Mouse (Mus musculus): ENCODE results near the gene Tmem120b. TPM values are rescaled to one million over a fixed set of nuclear protein-coding genes. Genes with fewer than 3 reads are reported as not detected.

Tmem120b gene
- total RNA-seq, 4 experiments from 2014 or later: 15.4 to 22.0 (median 18.7) TPM

DNA sequence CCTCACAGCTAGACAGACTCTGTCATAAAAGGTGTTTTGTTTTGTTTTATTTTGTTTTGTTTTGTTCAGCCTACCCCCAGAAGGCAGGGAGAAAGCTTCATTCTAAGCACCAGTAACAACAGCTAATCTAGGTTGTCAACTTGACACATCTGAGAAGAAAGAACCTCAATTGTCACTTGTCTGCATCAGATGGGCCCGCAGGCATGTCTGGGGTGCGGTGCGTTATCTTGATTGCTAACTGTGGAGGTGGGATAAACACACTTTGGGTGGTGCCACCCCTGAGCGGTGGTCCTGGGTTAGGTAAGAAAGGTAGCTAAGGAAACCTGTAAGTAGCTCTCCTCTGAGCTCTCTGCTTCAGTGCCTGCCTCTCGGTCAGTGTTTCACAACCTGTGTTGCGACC is 58.8 kb downstream of the Tmem120b start:
- DNase-seq (ENCODE audit: low spot score in 2 of 2): no peak

DNA sequence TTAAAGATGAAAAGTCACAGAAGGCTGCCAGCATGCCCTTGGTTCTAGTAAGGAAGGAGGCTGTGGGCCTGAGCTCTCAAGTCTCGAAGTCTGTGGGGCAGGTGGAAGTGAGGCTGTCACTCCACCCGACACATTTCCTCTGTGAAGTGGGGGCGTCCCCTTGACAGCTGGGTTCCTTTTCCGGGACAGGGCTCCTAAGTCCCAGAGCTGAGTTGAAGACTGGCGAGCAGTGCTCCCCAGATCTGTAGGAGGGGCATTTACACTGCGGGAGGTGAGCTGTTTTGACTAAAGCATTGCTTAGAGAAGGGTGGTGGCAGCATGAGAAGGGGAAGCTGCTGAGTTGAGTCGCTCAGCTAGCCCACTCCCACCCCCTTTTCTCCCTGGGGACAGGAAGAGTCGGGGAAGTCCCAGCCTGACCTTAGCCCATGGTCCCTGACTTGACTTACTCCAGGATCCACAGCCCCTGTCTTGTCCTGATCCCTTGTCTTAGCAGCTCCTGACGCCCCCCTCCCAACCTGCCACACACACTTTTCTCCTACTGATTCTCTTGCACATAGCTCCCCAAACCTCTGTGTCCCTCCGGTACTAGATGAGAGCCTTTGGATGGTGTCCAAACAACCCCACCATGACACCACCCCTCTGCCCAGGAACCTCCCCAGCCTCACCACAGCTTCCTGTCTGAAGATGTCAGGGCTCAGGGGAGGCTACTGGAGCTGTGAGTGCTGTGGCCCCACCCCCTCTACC is 60.4 kb downstream of the Tmem120b start:
- no peak for DNase-seq (ENCODE audit: low spot score in 2 of 2)

DNA sequence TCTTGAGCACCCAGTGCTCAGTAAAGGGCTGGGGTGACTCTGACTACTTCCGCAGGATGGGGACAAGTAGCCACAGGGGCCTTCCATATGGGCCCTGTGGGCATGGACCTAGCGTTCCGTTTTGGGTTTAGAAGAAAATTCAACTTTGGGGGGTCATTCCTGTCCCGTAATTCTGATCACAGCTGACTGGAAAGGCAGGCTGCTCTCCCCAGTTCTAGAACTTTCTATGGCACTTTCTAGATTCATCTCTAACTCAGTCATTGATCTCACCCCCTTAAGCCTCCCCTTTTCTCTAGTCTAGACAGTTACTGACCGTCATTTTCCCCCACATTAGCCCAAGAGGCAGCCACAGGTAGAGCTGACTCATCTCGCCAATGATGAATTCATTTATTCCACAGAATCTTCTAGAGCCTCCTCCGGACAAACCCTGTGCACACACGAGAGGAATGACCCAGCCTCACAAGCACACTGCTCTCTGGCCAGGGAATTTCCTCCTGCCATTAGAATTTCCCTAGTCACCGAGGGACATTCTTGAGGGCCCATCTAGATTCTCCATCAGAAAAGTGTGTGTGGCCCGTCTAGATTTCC is 61.0 kb downstream of the Tmem120b start:
- no peak for DNase-seq (ENCODE audit: low spot score in 2 of 2)

DNA sequence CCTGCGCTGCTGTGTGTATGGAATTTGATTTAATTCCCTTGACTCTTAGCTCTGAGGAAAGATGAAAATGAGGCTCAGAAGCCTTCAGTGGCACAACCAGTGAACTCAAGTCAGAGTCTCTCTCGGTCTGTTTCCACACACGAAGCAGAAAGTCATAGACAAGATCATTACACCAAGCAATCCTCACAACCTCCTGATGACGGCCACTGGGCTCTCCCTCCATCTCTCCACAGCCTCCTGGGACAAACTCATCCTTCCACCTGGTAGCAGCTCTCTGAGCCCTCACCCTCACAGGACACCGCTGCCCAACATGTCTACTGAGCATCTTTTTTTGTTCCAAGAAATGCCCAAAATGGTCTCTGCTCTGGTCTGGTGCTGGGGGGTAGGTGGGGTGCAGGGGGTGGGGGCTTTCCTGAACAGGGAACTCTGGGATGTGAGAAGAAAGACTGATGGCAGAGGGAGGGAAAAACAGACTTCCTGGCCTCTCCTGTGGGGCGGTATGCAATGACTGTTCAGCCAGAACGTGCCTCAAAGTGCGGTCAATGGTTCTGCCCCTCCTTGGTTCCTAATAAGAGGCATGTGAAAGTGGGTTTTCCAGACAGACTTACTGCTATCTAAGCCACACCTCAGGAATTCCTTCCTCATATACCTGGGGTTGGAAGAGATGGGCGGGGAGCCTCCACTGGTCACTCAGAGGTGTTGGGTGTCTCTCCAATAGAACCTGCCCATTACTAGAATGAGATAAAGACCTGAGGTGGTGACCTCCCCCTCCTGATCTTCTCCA is 62.0 kb downstream of the Tmem120b start:
- no peak for DNase-seq (ENCODE audit: low spot score in 2 of 2)

DNA sequence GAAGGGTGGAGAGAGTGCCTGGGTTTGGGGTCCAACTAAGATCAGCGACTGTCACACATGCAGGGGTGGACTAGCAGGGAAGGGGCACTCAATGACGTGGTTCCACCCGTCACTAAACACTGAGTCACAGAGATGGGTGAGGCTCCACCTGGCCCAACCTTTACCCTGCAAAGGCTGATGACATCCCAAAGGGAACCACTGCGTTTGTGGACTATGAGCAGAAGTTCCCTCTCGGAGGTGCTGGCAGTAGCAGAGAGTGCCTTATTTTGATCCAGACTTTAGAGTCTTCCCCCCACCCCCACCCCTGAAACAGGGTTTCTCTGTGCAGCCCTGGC is 62.6 kb downstream of the Tmem120b start:
- no peak for DNase-seq (ENCODE audit: low spot score in 2 of 2)

DNA sequence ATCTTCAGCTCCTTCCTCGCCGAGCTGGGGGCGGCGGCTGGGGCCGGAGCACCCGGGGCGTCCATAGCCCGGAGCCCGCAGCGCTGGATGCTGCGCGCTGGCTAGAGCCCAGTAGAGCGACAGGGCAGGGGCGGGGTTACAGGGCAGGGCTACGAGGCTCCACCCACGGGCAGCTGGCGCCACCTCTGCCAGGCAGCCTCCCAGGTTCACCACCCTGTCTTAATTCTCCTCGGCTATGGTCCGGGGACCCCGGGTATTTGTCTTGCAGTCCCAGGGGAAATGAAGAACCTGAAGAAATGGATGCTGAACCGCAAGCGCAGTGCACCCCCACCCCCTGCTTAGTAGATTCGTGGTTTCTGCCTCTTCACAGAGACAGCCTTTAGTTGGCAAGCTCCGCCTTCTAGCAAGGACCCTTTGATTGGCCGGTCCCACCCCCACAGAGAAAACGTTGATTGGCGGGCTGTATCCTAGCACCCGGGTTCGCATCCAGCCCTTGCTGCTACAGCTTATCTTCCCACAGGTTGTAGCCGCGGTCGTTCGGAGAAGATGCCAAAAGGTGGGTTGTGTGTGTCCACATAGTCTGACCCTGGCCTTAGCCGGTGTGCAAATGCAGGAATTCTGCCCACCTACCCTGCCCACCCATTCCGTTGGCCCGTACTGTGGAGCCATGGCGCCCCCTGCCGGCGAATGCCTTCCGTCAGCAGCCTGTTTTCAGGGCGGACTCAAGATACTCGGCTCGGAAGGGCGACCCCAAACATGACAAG is 64.3 kb downstream of the Tmem120b start, which contains the start of gene Rhof:
Rhof (minus strand) TSS at position 385 of the 764 bp plus-strand sequence.
- peak; percentile 88 to 90 for DNase-seq (ENCODE audit: low spot score in 2 of 2)

DNA sequence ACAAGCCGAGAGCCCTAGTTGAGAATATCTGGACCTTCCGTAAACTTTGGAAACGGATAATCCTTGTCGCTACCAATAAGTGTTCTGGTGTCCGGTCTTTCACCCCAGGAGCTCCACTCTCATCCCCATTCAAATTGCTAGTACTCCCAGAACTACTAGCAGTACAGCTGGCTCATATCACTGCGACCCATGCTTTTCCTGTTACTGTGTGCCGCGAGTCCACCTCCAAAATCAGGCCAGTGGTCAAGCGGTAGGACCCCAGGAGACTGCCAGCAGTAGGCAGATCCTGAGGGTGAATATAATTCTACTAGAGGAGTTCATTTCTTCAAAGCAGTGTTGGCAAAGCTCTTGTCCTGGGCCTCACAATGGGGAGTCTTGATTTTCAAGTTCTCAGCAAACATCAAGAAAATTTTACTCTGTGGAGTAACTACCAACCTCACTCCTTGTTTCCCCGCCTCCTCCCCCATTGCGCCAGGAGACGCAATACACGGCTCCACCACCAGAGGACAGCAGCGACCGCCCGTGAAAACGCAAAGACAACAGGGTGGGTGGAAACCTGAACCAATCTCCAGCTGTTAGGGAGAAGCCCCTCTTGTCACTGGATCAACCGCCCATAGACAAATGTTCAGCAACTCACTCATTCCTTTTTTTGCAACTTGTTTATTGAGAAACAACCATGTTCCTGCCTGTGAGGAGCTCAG is 65.0 kb downstream of the Tmem120b start:
- DNase-seq (ENCODE audit: low spot score in 2 of 2): peak; percentile 83 to 87

DNA sequence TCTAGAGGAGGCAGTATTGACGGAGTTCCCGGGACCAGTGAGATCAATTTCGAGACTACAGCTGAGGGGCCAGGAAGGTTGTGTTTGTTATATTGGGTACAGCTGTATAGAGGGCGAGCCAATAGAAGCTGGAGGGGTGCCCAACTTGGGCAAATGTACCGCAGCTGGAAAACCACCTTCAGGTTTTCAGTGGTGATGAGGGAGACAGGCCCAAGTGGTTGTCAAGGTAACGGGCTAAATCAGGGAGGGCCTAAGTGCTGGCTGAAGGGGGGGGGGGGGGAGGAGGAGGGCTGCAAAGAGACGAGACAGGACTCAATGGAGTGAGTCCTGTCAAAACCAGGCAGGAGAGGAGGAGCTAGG is 65.5 kb downstream of the Tmem120b start:
- DNase-seq (ENCODE audit: low spot score in 2 of 2): peak in 1 of 2 experiments; percentile 51

DNA sequence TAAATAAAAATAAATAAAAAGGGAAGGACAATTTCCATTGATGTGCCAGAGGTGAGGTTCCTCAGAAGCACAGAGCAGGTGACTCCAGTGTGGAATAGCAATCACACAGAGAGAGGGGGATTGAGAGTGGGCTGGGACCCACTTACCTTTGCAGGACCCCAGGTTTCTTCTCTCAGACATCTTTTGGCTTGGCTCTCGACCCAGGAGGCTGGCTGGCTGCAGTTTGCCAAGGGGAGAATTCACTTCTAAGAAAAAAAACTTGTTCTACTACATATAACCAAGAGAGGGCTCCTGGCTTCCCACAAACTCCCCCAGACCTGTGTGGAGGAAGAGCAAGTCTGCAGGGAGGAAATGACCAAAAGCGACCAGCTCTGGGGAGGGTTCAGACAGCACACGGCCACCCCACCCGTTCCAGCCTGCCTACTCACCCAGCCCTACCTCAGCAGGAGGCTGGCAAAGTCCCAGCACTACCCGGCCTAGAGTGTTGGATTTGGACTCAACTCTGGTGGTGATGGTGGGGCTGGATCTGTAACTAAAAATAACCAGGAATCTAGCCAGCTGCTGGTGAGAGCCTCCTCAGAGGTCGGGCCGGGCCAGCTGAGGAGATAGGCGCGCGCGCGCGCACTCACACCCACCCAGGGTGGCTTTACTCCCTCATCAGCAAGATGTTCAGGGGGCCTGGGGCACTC is 66.1 kb downstream of the Tmem120b start:
- DNase-seq (ENCODE audit: low spot score in 2 of 2): no peak

DNA sequence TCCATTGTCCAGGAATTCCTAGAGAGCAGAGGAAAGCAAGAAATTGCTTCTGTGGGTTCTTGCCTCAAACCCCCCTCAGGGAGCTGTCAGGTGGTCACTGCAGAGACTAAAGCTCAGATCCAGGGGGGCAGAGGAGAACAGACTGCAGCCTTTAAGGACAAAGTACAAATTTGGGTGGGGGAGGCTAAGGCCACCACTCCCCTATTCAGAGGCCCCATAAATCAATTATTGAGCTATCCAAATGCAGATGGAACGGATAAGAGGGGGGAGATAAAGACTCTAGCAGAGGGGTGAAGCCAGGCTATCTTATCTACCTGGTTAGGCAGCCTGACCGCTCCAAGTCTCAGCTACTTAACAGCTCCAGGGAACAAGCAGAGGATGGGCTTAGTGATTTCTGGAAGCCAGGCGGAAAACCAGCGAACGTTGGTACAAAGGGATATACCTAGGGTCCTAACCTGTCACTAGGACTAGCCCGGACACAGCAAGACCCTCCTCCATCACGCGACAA is 66.7 kb downstream of the Tmem120b start:
- DNase-seq (ENCODE audit: low spot score in 2 of 2): no peak

DNA sequence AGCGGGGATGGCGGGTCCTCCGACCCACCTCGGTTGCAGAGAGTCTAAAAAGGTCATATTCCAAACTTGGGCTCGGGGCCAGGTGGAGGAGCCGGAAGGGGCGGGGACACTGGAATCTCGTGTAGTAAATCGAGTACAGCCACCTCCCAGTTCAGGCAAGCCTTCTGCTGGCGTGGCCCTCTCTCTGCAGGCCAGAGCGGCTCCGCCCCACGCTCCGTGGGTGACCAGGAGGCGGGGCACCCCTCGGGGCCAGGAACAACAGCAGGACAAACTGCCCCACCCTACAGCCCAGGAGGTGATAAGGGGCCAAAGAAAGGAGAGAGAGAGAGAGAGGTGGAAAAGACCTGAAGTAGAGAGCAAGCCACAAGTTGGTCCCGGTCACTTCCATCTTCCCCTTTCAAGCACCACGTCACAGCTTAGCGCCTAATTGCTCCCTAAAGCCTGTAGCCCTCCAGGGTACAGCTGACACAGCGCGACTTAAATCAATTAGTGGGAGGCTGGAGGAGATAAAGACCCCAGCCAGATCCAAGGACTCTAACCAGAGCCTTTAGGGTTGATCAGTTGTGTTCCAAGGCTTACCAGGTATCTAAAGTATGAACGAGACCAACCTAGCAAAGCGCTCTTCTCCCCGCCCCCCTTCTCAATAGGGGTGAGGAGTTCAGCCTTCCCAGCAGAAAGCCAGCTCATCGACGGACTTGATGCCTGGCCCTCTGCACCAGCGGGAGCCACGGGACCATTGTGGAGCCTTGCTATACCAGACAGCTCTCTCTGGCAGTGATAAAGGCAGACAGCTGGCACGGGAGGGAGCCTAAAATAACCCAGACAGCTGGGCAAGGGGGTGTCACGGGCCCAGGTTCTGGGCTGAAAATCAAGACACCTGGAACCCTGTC is 67.5 kb downstream of the Tmem120b start:
- peak in 1 of 2 experiments; percentile 74 for DNase-seq (ENCODE audit: low spot score in 2 of 2)

DNA sequence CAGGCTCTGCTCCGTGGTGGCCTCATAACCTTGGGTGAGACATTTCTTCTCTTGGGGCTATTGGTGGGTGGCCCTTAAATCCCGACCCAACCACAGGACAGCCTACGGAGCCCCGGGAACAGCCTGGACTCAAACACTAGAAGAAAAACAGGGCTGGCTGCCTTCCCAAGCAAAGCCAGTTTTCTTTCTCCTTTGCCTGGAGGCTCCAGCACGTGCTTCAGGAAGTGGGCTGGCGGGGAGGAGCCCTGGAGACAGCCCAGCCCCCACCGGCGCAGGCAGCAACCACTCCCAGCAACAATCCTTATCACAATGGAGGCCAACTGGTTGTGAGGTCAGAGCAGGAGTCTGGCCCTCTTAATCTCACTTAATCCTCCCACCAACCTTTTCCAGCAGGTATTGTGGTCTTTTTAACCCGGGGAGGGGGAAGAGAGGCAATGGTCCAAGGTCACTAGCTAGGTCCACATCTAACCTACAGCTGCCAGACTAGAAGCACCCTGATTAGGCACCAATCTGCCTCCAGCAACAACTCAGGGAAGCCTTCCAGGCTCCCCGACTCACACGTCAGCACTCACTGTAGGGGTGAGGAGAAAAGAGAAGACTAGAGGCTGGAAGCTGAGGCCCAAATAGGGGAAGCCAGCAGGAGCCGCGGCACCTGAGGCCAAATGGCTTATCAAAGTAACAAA is 68.3 kb downstream of the Tmem120b start:
- DNase-seq (ENCODE audit: low spot score in 2 of 2): peak; percentile 80 to 85

DNA sequence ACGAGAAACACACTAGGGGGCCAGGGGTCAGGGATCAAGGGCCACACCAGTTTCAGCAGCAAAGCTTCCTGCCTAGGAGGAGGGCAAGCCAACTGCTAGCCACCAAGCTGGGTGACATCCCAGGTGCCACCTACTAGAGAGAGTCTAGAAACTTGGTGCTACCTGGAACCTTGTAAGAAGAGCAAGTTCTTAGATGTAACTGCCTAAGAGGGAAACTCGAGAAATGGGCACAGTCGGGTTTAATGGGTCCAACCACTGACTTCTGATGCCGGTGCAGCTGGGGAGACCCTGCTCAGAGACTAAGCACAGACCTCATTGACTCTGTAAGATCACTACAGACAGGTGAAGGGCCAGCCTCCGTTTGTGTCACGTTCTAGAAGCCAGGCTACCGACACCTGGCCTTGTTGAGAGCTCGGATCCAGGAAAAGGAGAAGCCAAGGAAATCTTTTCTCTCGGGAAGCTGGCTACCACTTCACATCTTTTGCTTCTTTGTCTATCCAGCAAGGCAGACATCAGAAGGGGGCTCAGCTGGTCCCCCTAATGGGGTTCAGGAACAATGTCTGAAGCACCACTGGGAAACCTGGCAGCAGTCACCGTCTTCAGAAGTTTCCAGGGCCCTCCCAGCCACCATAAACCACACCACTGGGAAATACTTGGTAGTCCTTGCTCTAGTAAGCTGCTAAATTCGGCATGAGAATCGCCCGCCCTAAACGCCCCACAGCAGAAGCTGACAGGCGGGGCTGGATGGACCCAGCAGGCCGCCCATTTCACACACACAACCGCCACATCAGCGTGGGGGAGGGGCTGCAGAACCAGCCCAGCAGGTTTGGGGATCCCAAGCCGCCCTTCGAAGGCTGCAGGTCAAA is 69.1 kb downstream of the Tmem120b start:
- DNase-seq (ENCODE audit: low spot score in 2 of 2): peak in 1 of 2 experiments; percentile 55

DNA sequence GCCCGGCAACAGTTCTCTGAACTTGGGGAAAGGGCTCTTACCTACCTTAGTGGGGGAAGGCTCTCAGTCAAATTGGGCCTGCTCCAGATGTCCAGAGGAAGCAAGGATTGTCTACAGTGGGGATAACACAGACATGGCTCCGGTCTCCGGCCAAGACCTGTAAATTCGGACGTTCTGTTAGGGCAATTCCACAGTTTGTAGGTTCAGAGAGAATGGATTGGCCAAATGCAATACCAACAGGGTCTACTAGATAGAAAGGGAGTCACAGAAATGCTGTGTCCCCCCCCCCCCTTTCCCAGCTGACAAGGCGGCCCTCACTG is 69.7 kb downstream of the Tmem120b start:
- DNase-seq (ENCODE audit: low spot score in 2 of 2): no peak

DNA sequence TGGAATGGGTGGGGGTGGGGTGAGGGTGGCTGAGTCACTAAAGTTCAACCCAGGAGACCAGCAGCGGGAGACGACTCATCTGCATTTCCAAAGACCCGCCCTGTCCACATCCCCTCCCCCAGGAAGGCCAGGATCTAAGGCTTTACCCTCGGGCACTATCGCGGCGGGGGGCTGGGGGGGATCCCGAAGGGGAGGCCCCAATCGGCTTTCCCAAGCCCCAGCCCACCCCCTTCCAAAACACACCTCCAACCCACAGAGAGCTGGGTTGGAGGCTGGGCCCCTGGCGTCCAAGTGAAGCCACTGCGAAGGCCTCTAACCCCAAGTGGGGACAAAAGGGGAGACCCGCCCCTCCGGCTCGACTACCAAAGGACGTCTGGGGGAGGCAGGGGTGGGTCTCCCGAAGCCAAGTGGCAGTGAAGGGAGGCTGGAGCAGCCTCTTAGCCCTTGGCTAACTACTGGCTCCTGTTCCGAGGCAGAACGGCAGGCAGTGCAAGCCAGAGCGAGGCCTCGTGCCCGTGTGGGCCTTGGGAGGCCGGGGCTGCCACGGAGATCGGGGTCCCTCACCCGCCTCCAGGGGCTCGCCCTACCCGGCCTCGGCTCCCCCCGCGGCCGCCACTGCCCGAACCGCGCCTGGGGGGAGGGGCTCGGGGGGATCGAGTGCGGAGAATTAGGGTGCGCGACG is 70.2 kb downstream of the Tmem120b start:
- DNase-seq (ENCODE audit: low spot score in 2 of 2): no peak

DNA sequence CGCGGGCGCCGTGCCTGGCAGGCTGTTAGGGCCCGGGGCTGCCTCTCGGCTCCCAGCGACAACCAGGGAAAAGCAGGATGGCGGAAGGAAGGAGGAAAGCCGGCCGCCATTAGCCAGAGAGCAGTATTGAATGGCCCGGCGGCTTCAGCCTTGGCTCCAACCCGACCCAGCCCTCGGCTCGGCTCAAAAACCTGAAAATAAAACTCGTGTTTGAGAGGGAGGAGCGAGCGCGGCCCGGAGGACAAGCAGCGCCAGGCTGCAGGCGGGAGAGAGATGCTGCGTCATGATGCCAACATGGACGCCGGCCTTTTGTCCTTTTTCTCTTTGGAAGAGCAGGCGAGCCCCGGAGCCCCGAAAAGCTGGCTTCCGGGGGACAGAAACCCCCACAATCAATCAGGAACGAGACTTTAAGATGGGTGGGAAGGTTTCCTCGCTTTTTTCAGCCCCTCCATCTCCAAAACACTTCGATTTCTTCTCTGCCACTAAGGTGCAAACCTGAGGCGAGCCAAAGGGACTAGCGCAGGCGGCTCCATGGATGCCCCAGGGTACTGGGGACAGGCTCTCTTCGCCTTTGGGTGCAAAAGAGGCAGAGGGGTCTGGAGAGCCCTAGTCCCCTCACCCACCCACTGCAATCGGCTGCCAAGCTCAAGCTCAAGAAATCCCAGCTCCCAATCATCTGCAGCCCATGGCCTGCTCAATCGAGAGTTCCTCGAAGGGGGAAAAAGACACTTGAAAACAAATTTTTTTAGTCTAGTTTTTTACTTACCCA is 70.9 kb downstream of the Tmem120b start:
- DNase-seq (ENCODE audit: low spot score in 2 of 2): peak; percentile 86

All from layer of hippocampus, adult 8-10 months (tissue).